Mouse (Mus musculus) lung, embryonic 15.5 days (tissue): ENCODE measurements at regions not wholly inside any gene's neighbourhood (a gene's known extent, or its start where the extent isn't known, plus 50 kb on each side); places are given as distances from the start of the nearest gene placed in this dataset.
"Not testable (repeated sequence)": the region's sequence is repeated elsewhere in the genome, so short reads cannot be mapped to it uniquely, and the experiment has no call there.

ENCODE experiments used
- ATAC-seq: fragments of 200-750 bp; cut with Nextera tagmentation; 2 replicates; pipeline ENCODE4 v1.8.0; 2017; ENCODE audit warnings: moderate number of reproducible peaks, borderline replicate concordance; ENCODE audit not compliant: low FRiP score, low TSS enrichment; ENCODE audit errors: extremely low read depth
- H3K27ac ChIP-seq: fragments of 300-500 bp; sonication (generic); 2 replicates; pipeline ENCODE4 v1.5.1; 2015; ENCODE audit warnings: moderate library complexity, mild to moderate bottlenecking, inconsistent platforms
- H3K27me3 ChIP-seq: fragments of 300-500 bp; sonication (generic); 2 replicates; pipeline ENCODE4 v1.6.1; 2015; ENCODE audit warnings: inconsistent platforms
- H3K36me3 ChIP-seq: fragments of 300-500 bp; sonication (generic); 2 replicates; pipeline ENCODE4 v1.6.1; 2015; ENCODE audit warnings: inconsistent platforms
- H3K4me1 ChIP-seq: fragments of 300-500 bp; sonication (generic); 2 replicates; pipeline ENCODE4 v1.6.1; 2015; ENCODE audit warnings: inconsistent platforms
- H3K4me2 ChIP-seq: fragments of 300-500 bp; sonication (generic); 2 replicates; pipeline ENCODE4 v1.6.1; 2015; ENCODE audit warnings: inconsistent platforms, mild to moderate bottlenecking, moderate library complexity
- H3K4me3 ChIP-seq: fragments of 300-500 bp; sonication (generic); 2 replicates; pipeline ENCODE4 v1.5.1; 2015; ENCODE audit warnings: mild to moderate bottlenecking, inconsistent platforms
- H3K9ac ChIP-seq: fragments of 300-500 bp; sonication (generic); 2 replicates; pipeline ENCODE4 v1.6.1; 2015; ENCODE audit warnings: inconsistent platforms
- H3K9me3 ChIP-seq: fragments of 300-500 bp; sonication (generic); 2 replicates; pipeline ENCODE4 v1.6.1; 2016; ENCODE audit warnings: inconsistent platforms
- WGBS: fragments of 180-500 bp; shearing (Covaris S2); methylation state at CpG from one replicate; pipeline ENCODE4 v1.1.7; 2015; 5-methylcytosine and 5-hydroxymethylcytosine counted together

DNA sequence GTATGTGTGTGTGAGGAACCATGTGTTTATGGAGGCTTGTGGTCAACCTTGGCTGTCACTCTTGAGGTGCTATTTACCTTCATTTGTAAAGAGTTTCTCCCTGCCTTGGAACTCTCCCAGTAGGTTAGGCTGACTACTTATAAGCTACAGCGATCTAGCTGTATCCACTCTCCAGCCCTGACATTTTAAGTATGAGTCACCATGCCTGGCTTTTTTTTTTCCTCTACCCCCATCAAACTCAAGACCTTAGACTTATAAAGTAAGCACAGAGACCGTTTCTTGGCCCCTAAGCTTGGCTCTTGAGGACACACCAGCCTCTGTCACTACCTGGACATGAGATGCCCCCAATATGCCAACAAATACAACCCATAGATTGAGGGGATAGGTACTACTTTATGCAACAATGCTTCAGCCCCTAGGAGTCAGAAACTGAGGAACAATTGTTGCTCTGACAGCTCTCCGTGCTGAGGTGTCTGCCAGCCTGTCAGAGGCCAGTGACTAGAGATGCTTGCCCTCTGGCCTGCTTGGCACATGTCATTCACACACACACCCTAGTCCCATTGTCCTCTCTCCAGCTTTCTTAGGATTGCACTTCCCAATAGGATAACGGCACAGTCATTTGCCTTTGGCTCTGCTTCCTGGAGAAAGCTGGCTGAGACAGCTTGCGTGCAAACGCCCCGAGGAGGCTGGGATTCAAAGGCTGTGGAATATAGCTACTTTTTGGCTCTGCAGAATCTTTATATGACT is 193.8 kb upstream of the Prok2 start:
- no peak for ATAC-seq
- H3K4me3 ChIP-seq = no peak overlapping the region

DNA sequence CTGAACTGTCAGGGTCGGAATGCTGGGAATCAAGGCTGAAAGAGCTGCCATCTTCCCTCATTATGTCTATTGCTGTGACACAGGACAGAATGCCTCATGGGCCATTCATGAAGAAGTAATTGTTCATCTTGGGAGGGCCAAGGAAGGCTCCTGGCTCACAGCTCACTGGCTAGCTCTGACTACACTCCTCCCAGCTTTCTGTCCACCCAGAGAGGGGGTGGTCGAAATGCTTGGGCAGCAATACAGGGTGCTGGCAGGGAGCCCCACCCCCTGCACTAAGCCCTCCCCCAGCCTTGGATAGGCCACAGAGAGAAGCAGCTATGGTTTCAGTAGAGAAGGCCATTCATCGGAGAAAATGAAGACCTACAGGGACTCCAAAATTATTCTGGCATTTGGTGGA is 192.2 kb upstream of the Prok2 start:
- 69% methylated on average over 3 of the region's 3 CpGs for WGBS
- Histone ChIP-seq H3K9me3 (no peaks in the 10 kb centered on the region), H3K4me2 (no peak overlapping the region), H3K27me3 (no peaks in the 10 kb centered on the region), H3K9ac (no peak overlapping the region), H3K4me1 (peaks cover 14% of the 10 kb centered on the region), H3K4me3 (no peak overlapping the region), H3K27ac (no peak overlapping the region), H3K36me3 (no peaks in the 10 kb centered on the region)
- ATAC-seq = no peak

More for the DNA sequence above, 193.8 kb upstream of the Prok2 start:
- Histone ChIP-seq H3K9me3 (no peaks in the 10 kb centered on the region), H3K4me2 (no peak overlapping the region), H3K4me1 (peaks cover 14% of the 10 kb centered on the region), H3K27me3 (no peaks in the 10 kb centered on the region; the same call in 1 of the 2 replicates), H3K9ac (no peak overlapping the region), H3K36me3 (no peaks in the 10 kb centered on the region), H3K27ac (no peak overlapping the region)
- 62% methylated on average over 7 of the region's 7 CpGs for WGBS

DNA sequence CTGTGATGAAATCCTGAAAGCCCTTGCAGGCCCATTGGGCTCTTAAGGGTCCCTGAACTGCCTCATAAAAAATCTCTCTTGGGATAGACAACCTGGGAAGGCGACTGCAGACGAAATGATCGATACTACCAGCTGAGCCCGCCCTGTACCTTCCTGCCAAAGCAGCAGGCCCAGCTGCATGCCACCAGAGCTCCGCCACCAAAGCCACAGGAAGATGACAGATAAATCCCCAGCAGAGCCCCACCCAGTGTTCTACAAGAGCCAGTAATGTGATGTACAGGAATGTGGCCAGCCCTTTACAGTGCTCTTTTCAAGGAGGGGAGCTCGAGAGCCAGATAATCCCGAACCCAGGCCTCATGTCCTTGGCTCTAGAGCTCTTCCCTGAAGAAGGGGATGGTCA is 183.7 kb upstream of the Prok2 start:
- Histone ChIP-seq H3K4me2 (no peak overlapping the region), H3K36me3 (no peaks in the 10 kb centered on the region), H3K9me3 (no peaks in the 10 kb centered on the region), H3K9ac (no peak overlapping the region), H3K27ac (no peak overlapping the region), H3K4me3 (no peak overlapping the region), H3K27me3 (no peaks in the 10 kb centered on the region), H3K4me1 (peaks cover 16% of the 10 kb centered on the region)
- ATAC-seq = no peak
- WGBS = 63% methylated on average over 7 of the region's 7 CpGs

DNA sequence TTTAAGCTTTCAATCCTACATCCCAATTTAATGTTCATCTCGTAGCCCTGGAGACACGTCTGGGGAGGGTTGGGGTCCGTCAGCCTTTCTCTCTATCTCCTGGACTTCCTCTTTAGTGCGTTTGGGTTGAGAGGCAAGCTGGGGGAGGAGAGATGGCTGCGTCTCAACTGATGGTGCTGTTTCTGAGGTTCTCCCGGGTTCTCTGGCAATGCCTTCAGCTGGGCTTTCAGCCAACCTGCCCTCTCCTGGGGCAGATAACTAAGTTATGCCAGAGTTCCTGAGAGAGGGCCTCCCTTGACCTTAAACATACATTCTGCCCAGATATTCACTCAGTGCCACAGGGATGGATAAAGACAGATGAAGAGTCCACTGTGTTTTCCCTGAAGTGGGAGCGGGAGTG is 183.3 kb upstream of the Prok2 start:
- Histone ChIP-seq H3K27me3 (no peaks in the 10 kb centered on the region), H3K4me2 (no peak overlapping the region), H3K27ac (no peak overlapping the region), H3K4me3 (no peak overlapping the region), H3K9ac (no peak overlapping the region), H3K4me1 (peaks cover 20% of the 10 kb centered on the region), H3K36me3 (no peaks in the 10 kb centered on the region), H3K9me3 (no peaks in the 10 kb centered on the region)
- ATAC-seq = no peak
- 31% methylated on average over 7 of the region's 7 CpGs for WGBS

DNA sequence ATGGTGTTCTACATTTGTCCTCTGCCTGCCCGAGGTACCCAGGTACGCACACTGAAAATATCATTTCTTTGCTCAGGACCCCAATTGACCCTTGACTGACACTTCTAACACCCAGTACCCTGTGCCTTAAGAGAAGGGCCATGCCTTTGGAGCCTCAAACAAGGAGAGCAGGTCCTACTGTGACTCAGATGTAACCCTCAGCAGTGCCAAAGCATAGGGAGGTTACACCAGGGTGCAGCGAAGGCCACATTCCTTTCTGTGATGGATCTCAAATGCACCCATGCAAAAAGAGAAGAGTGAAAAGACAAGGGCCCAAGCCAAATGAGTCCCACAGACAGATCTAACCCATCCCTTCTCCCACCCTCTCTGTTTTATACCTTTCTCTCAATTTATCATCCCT is 181.9 kb upstream of the Prok2 start:
- Histone ChIP-seq H3K27me3 (no peaks in the 10 kb centered on the region), H3K4me3 (no peak overlapping the region), H3K9me3 (no peaks in the 10 kb centered on the region), H3K36me3 (no peaks in the 10 kb centered on the region), H3K27ac (no peak overlapping the region), H3K9ac (no peak overlapping the region), H3K4me1 (peaks cover 26% of the 10 kb centered on the region), H3K4me2 (no peak overlapping the region)
- WGBS = 87% methylated on average over 3 of the region's 3 CpGs
- no peak for ATAC-seq

DNA sequence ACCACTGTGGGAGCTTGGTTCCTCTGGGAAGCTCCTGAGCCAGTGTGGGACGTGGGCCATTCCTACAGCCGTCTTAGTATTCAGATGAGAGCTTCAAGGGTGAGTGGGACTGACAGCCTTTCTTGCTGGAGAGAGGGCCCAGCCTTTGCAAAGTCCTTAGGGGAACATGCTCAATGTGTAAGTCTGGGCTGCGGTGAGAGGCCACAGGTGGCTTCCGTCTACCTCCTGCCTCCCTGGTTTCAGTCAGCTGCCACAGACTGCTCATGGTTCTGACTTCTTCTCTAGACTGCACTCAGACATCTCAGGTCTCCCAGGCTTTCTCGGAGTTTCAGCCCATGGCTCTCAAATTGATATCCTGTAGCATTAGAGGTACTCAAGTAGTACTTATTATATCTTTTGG is 179.0 kb upstream of the Prok2 start:
- 54% methylated on average over 5 of the region's 5 CpGs for WGBS
- ATAC-seq = no peak
- no peaks in the 10 kb centered on the region for H3K27me3 ChIP-seq
- no peak overlapping the region for H3K4me2 ChIP-seq
- peak overlapping the region; percentile 28; the same call in 1 of the 2 replicates for H3K27ac ChIP-seq
- H3K4me1 ChIP-seq = peaks cover 29% of the 10 kb centered on the region
- no peaks in the 10 kb centered on the region for H3K9me3 ChIP-seq
- H3K9ac ChIP-seq = no peak overlapping the region
- no peaks in the 10 kb centered on the region for H3K36me3 ChIP-seq
- H3K4me3 ChIP-seq = no peak overlapping the region

DNA sequence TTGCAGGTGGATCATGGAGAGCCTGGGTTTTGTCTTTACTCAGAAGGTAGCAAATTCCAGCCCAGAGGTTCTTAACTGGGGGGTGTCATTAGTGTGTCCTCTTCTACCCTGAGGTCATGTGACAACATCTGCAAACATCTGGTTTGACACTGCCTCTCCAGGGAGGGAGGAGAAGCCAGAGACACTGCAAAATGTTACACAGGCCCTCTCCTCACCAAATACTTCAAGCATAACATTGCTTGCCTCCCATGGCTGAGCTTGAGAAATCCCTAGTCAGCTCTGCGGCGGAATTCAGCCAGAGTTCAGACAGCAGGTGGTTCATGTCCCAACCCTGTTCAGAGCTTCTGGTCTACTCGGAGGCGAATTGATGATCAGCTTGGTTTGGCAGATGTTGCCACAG is 178.4 kb upstream of the Prok2 start:
- H3K4me1 ChIP-seq = peaks cover 23% of the 10 kb centered on the region
- 0 out of 2 replicates have a peak overlapping the region, but pooled peaks have one; percentile 28 for H3K27ac ChIP-seq
- H3K9me3 ChIP-seq = no peaks in the 10 kb centered on the region
- H3K4me3 ChIP-seq = no peak overlapping the region
- ATAC-seq = peak; percentile 61
- no peaks in the 10 kb centered on the region for H3K27me3 ChIP-seq
- no peaks in the 10 kb centered on the region for H3K36me3 ChIP-seq
- H3K4me2 ChIP-seq = no peak overlapping the region
- 44% methylated on average over 4 of the region's 4 CpGs for WGBS
- no peak overlapping the region for H3K9ac ChIP-seq

DNA sequence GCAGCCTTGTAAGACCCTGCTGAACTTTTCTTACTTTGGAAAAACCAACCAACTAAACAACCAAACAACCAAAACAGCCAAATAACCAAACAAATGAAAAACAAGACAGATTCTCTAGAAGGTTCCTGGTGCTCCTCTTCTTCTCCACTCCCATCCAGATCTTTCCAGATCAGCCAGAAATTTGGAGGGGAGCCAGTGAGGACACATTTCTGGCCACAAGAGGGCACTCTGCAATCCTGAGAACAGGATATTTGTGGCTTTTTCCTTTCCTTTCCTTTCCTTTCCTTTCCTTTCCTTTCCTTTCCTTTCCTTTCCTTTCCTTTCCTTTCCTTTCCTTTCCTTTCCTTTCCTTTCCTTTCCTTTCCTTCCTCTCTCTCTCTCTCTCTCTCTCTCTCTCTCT is 177.9 kb upstream of the Prok2 start:
- H3K4me1 ChIP-seq = peaks cover 19% of the 10 kb centered on the region
- H3K9ac ChIP-seq, H3K36me3 ChIP-seq, H3K27me3 ChIP-seq, H3K9me3 ChIP-seq, ATAC-seq, H3K4me2 ChIP-seq, H3K4me3 ChIP-seq: not testable (repeated sequence)
- H3K27ac ChIP-seq = 0 out of 2 replicates have a peak overlapping the region, but pooled peaks have one; percentile 28

DNA sequence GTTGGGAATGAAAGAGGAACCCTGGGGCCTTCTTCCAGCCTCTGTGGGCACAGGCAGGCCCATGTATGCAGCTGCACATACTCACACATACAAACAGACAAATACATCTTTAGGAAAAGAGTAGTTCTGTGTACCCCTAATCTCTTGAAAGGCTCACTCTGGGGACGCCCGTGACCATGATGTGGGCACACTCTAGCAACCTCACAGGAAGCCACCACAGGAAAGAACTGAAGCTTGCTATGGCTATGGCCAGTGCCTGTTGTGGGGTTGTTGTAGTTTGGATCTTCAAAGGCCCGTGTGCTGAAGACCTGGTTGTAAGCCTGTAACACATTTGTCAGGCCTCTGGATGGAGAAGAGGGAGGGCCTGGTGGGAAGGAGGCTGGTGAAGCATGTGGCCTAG is 175.4 kb upstream of the Prok2 start:
- WGBS = 72% methylated on average over 3 of the region's 3 CpGs
- Histone ChIP-seq H3K4me2 (no peak overlapping the region), H3K9ac (no peak overlapping the region), H3K4me3 (no peak overlapping the region), H3K36me3 (no peaks in the 10 kb centered on the region), H3K4me1 (peaks cover 19% of the 10 kb centered on the region), H3K27me3 (no peaks in the 10 kb centered on the region), H3K27ac (no peak overlapping the region), H3K9me3 (no peaks in the 10 kb centered on the region)
- ATAC-seq = no peak

DNA sequence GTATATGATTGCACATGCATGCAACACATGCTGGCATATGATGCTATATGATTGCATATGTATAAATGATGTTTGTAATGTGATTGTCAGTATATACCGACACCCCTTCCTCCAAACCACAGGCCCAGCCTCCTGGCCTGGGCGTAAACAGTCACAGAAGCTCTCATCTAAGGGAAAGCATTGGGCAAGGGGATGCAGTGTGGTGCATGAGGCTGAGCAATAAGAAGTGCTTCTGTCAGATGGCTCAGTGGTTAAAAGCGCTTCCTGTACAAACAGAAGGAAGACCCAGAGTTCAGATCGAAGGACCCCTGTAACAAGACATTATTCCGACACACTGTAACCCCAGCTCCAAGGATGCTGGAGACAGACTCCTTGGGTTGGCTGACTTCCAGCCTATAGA is 175.0 kb upstream of the Prok2 start:
- Histone ChIP-seq H3K36me3 (no peaks in the 10 kb centered on the region), H3K9me3 (no peaks in the 10 kb centered on the region), H3K4me3 (no peak overlapping the region), H3K4me1 (peaks cover 19% of the 10 kb centered on the region), H3K4me2 (no peak overlapping the region), H3K27me3 (no peaks in the 10 kb centered on the region), H3K9ac (no peak overlapping the region), H3K27ac (no peak overlapping the region)
- WGBS = 83% methylated on average over 5 of the region's 5 CpGs
- ATAC-seq = no peak

DNA sequence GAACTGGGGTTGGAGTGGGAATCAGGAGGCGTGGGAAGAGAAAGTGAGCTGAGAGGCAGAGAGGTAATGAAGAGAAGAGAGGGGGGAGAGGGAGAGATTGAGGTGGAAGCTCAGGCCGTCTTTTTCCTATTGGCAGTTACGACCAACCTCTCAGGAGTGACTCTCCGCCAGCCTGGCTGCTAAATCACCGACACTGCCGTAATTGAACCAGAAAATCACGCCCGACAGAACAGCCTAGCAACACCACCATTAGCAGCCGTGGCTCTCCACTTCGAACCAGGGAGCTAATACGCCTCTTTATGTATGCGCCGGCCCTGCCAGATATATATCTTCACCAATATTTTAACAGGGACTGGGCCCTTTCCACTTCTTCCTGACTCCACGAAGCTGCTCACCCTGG is 173.5 kb upstream of the Prok2 start:
- no peaks in the 10 kb centered on the region for H3K9me3 ChIP-seq
- no peaks in the 10 kb centered on the region for H3K36me3 ChIP-seq
- H3K4me2 ChIP-seq = no peak overlapping the region
- no peak overlapping the region for H3K9ac ChIP-seq
- H3K27me3 ChIP-seq = no peaks in the 10 kb centered on the region
- H3K27ac ChIP-seq = no peak overlapping the region
- peaks cover 11% of the 10 kb centered on the region; the same call in 1 of the 2 replicates for H3K4me1 ChIP-seq
- 74% methylated on average over 14 of the region's 14 CpGs for WGBS
- no peak for ATAC-seq
- H3K4me3 ChIP-seq = no peak overlapping the region

DNA sequence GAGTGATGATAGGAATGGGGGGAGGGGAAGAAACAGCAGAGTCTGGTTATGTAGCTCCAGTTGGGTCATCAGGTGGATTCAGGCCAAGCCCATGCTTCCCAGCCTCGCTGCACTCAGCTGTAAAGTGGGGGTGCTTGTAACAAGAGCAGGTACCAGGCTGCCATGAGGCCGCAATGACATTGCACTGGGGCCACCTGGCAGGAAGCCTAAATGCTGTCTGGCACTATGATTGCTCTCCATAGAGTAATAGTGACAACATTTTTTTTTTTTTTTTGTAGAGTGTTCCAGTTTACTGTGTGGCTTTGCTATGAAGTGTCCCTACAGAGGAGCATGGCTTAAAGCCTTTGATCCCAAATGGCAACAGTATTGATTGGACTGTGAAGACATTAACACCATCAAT is 171.9 kb upstream of the Prok2 start:
- H3K9ac ChIP-seq = no peak overlapping the region
- no peaks in the 10 kb centered on the region for H3K27me3 ChIP-seq
- H3K27ac ChIP-seq = no peak overlapping the region
- H3K4me1 ChIP-seq = 0 out of 2 replicates have a peak, but pooled peaks cover 3% of the 10 kb centered on the region
- H3K4me2 ChIP-seq = no peak overlapping the region
- no peak overlapping the region for H3K4me3 ChIP-seq
- ATAC-seq = no peak
- WGBS = 75% methylated on average over 2 of the region's 2 CpGs
- no peaks in the 10 kb centered on the region for H3K9me3 ChIP-seq
- H3K36me3 ChIP-seq = no peaks in the 10 kb centered on the region

DNA sequence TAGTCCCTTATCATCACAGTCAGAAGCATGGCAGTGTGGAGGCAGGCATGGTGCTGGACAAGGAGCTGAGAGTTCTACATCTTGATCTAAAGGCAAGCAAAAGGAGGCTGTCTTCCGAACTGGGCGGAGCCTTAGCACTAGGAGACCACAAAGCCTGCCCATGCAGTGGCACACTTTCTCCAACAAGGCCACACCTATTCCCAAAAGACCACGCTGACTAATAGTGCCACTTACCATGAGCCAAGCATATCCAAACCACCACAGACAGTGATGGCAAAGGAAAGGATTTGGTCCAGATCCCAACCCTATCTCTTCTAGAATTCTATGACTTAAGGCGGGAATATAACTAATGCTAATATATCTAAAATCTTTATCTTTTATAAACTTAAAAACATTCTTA is 169.4 kb upstream of the Prok2 start:
- H3K4me3 ChIP-seq = no peak overlapping the region
- ATAC-seq = no peak
- H3K36me3 ChIP-seq = no peaks in the 10 kb centered on the region
- H3K9me3 ChIP-seq = no peaks in the 10 kb centered on the region
- 87% methylated on average over 4 of the region's 4 CpGs for WGBS
- H3K4me2 ChIP-seq = no peak overlapping the region
- no peak overlapping the region for H3K9ac ChIP-seq
- H3K27me3 ChIP-seq = no peaks in the 10 kb centered on the region
- H3K27ac ChIP-seq = no peak overlapping the region
- H3K4me1 ChIP-seq = no peaks in the 10 kb centered on the region
